Mouse (Mus musculus): ENCODE measurements around the gene Rhox4a2.
"Not testable (repeated sequence)": the region's sequence is repeated elsewhere in the genome, so short reads cannot be mapped to it uniquely, and the experiment has no call there.

Gene Rhox4a2

GRCm38 (mm10) chrX:37390548-37390947 is at the start of gene Rhox4a2:
TSS of gene Rhox4a2 (plus strand) at chrX:37390848.
- DNase-seq, result not testable (repeated sequence)

GRCm38 (mm10) chrX:37379728-37380127 is 10.9 kb upstream of the Rhox4a2 start, which contains the start of gene Rhox3a2:
TSS of gene Rhox3a2 (plus strand) at chrX:37380028.
- not testable (repeated sequence) for DNase-seq

GRCm38 (mm10) chrX:37411767-37412166 is 21.1 kb downstream of the Rhox4a2 start, which contains the start of gene Rhox2b:
TSS of gene Rhox2b (plus strand) at chrX:37412067.
- DNase-seq, result not testable (repeated sequence)

- not testable (repeated sequence) for DNase-seq
Measured at GRCm38 (mm10) chrX:37432194-37432593, 41.5 kb downstream of the Rhox4a2 start, which contains the start of gene Rhox4b. TSS of gene Rhox4b (plus strand) at chrX:37432494.

Data from cerebellum, adult 11-12 months (tissue).